Mouse (Mus musculus) yolk sac, embryonic 10.5 days (tissue): ENCODE data around the gene Fam160a1.

Source experiments
- DNase-seq: peaks from one replicate; pipeline ENCODE4 v3.0.0-alpha.2; 2017; ENCODE audit warnings: low spot score

The Fam160a1 gene

GRCm38 (mm10) chr3:85748863-85749262, 68.2 kb downstream of the Fam160a1 start:
- DNase-seq: no peak

- no peak for DNase-seq
These were observed 71.0 kb downstream of the Fam160a1 start for GRCm38 (mm10) chr3:85746116-85746515.

GRCm38 (mm10) chr3:85741767-85742166, 75.3 kb downstream of the Fam160a1 start:
- DNase-seq: no peak

GRCm38 (mm10) chr3:85738591-85738990, 78.5 kb downstream of the Fam160a1 start:
- DNase-seq: no peak

- DNase-seq: no peak
These were observed 83.0 kb downstream of the Fam160a1 start for GRCm38 (mm10) chr3:85733939-85734729.

- DNase-seq: no peak
These were observed 89.9 kb downstream of the Fam160a1 start for GRCm38 (mm10) chr3:85727171-85727570.

GRCm38 (mm10) chr3:85725971-85726370, 91.1 kb downstream of the Fam160a1 start:
- no peak for DNase-seq

GRCm38 (mm10) chr3:85725110-85725509, 92.0 kb downstream of the Fam160a1 start:
- no peak for DNase-seq

- DNase-seq: no peak
These were observed 94.5 kb downstream of the Fam160a1 start for GRCm38 (mm10) chr3:85722581-85722980.

GRCm38 (mm10) chr3:85715764-85716297, 101.3 kb downstream of the Fam160a1 start:
- no peak for DNase-seq

GRCm38 (mm10) chr3:85713936-85714709, 103.0 kb downstream of the Fam160a1 start:
- no peak for DNase-seq

- DNase-seq: no peak
These were observed 106.4 kb downstream of the Fam160a1 start for GRCm38 (mm10) chr3:85710695-85711094.

GRCm38 (mm10) chr3:85707421-85707820, 109.7 kb downstream of the Fam160a1 start:
- no peak for DNase-seq

GRCm38 (mm10) chr3:85703141-85703882, 113.8 kb downstream of the Fam160a1 start:
- DNase-seq: no peak

- no peak for DNase-seq
These were observed 118.6 kb downstream of the Fam160a1 start for GRCm38 (mm10) chr3:85698496-85698895.

GRCm38 (mm10) chr3:85695056-85695455, 122.0 kb downstream of the Fam160a1 start:
- no peak for DNase-seq

- no peak for DNase-seq
These were observed 124.1 kb downstream of the Fam160a1 start for GRCm38 (mm10) chr3:85693013-85693412.

- DNase-seq: no peak
These were observed 126.0 kb downstream of the Fam160a1 start for GRCm38 (mm10) chr3:85691134-85691533.

GRCm38 (mm10) chr3:85688341-85688740, 128.8 kb downstream of the Fam160a1 start:
- no peak for DNase-seq

GRCm38 (mm10) chr3:85685271-85685670, 131.8 kb downstream of the Fam160a1 start:
- no peak for DNase-seq

- no peak for DNase-seq
These were observed 133.5 kb downstream of the Fam160a1 start for GRCm38 (mm10) chr3:85683618-85684017.

GRCm38 (mm10) chr3:85681136-85681535, 136.0 kb downstream of the Fam160a1 start:
- no peak for DNase-seq
